Mouse (Mus musculus) olfactory bulb, adult 2 months (tissue): Measurements from ENCODE around the gene Tnpo2. TPM values are rescaled to one million over a fixed set of nuclear protein-coding genes. Genes with fewer than 3 reads are reported as not detected.
"Not testable (repeated sequence)": the region's sequence is repeated elsewhere in the genome, so short reads cannot be mapped to it uniquely, and the experiment has no call there.

Experiments used
- H3K27ac ChIP-seq: fragments of 200-500 bp; 2 replicates; pipeline ENCODE4 v1.5.1; 2012; ENCODE audit warnings: low read depth, low read length; ENCODE audit not compliant: insufficient read depth
- H3K4me1 ChIP-seq: fragments of 200-500 bp; 2 replicates; pipeline ENCODE4 v1.6.1; 2012; ENCODE audit warnings: low read length; ENCODE audit not compliant: control insufficient read depth, insufficient read depth
- H3K4me3 ChIP-seq: fragments of 200-500 bp; 2 replicates; pipeline ENCODE4 v1.5.1; 2012; ENCODE audit warnings: mild to moderate bottlenecking, low read depth, low read length, moderate library complexity; ENCODE audit not compliant: insufficient read depth
- CTCF ChIP-seq: fragments of 200-500 bp; IDR thresholded peaks from 2 replicates; pipeline ENCODE4 v1.5.1; 2012; ENCODE audit warnings: low read depth, mild to moderate bottlenecking, low read length, moderate library complexity; ENCODE audit not compliant: insufficient read depth
- POLR2A ChIP-seq: fragments of 200-500 bp; IDR thresholded peaks from 2 replicates; pipeline ENCODE4 v1.6.1; 2012; ENCODE audit warnings: mild to moderate bottlenecking, low read depth, low read length, moderate library complexity; ENCODE audit not compliant: insufficient read depth
- WGBS: fragments of 180-500 bp; shearing (Covaris S2); methylation state at CpG from one replicate; pipeline ENCODE4 v1.1.7; 2018; 5-methylcytosine and 5-hydroxymethylcytosine counted together
- polyA plus RNA-seq: library from polyadenylated mRNA; stranded (reverse); fragments of >200 nt; gene quantifications from 2 replicates; pipeline ENCODE4 v1.2.4, GENCODE M21; 2012; ENCODE audit warnings: low replicate concordance; ENCODE audit not compliant: missing spikeins, insufficient read depth, insufficient read length

Tnpo2 gene
- polyA plus RNA-seq, 1 experiment, result not detected

DNA sequence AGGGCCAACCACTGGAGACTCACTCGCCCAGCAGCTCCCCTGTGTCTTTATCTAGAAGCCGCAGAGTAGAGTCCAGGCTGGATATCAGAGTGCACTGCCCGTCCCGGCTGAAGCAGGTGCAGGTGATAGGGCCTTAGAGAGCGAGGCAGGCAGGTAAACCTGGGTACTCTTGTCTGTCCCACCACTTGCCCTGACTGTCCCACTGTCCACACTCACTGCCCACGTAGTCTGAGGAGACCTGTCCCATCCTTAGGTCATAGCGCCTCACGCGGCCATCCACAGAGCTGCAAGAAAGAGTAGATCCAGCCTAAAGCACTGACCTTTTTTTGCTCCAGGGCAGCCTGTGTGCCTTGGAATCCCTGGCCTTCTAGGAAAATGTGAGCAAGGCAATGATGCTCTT, 39.3 kb downstream of the Tnpo2 start:
- Histone ChIP-seq H3K4me1 (peaks cover 16% of the 10 kb centered on the region), H3K4me3 (no peak overlapping the region), H3K27ac (no peak overlapping the region)
- 74% methylated on average over 9 of the region's 9 CpGs for WGBS
- 0 out of 2 replicates have a peak, but pooled peaks have one; percentile 5 for TF ChIP-seq CTCF
- TF ChIP-seq POLR2A, result no peak

GRCm38 (mm10) chr8:85076993-85077392, 40.3 kb downstream of the Tnpo2 start:
- TF ChIP-seq POLR2A (no peak), CTCF (peak; percentile 57)
- 0% methylated on average over 2 of the region's 2 CpGs for WGBS

GRCm38 (mm10) chr8:85080214-85080531, 43.5 kb downstream of the Tnpo2 start:
- under 1% methylated on average over 25 of the region's 25 CpGs for WGBS
- Histone ChIP-seq H3K4me1 (peaks cover 22% of the 10 kb centered on the region), H3K4me3 (peak overlapping the region; percentile 70), H3K27ac (0 out of 2 replicates have a peak overlapping the region, but pooled peaks have one; percentile 55)
- TF ChIP-seq CTCF (no peak), POLR2A (no peak)

More at GRCm38 (mm10) chr8:85076993-85077392, 40.3 kb downstream of the Tnpo2 start:
- Histone ChIP-seq H3K4me1 (peaks cover 25% of the 10 kb centered on the region), H3K27ac (no peak overlapping the region), H3K4me3 (no peak overlapping the region)

GRCm38 (mm10) chr8:85080532-85081215, 44.0 kb downstream of the Tnpo2 start, which contains the start of gene Wdr83os:
TSS of gene Wdr83os (plus strand) at chr8:85080740.
- WGBS, result under 1% methylated on average over 30 of the region's 30 CpGs
- H3K4me1 ChIP-seq, result peaks cover 22% of the 10 kb centered on the region

GRCm38 (mm10) chr8:85081216-85081555, 44.5 kb downstream of the Tnpo2 start, which contains the start of gene Wdr83:
TSS of gene Wdr83 (minus strand) at chr8:85081306.
- WGBS, result 1% methylated on average over 9 of the region's 9 CpGs
- no peak for TF ChIP-seq CTCF
- no peak for TF ChIP-seq POLR2A

More at GRCm38 (mm10) chr8:85080532-85081215, 44.0 kb downstream of the Tnpo2 start, which contains the start of gene Wdr83os:
- Histone ChIP-seq H3K27ac (peak within 1 kb of the TSS; percentile 55; the same call in 1 of the 2 replicates), H3K4me3 (peak within 1 kb of the TSS; percentile 70)
- TF ChIP-seq CTCF, result no peak
- TF ChIP-seq POLR2A, result no peak

GRCm38 (mm10) chr8:85082169-85082568, 45.5 kb downstream of the Tnpo2 start:
- not testable (repeated sequence) for H3K4me3 ChIP-seq, H3K27ac ChIP-seq
- H3K4me1 ChIP-seq, result peaks cover 22% of the 10 kb centered on the region
- WGBS, result 91% methylated on average over 4 of the region's 4 CpGs

More at GRCm38 (mm10) chr8:85081216-85081555, 44.5 kb downstream of the Tnpo2 start, which contains the start of gene Wdr83:
- peaks cover 22% of the 10 kb centered on the region for H3K4me1 ChIP-seq
- peak within 1 kb of the TSS; percentile 55; the same call in 1 of the 2 replicates for H3K27ac ChIP-seq
- peak within 1 kb of the TSS; percentile 70 for H3K4me3 ChIP-seq

DNA sequence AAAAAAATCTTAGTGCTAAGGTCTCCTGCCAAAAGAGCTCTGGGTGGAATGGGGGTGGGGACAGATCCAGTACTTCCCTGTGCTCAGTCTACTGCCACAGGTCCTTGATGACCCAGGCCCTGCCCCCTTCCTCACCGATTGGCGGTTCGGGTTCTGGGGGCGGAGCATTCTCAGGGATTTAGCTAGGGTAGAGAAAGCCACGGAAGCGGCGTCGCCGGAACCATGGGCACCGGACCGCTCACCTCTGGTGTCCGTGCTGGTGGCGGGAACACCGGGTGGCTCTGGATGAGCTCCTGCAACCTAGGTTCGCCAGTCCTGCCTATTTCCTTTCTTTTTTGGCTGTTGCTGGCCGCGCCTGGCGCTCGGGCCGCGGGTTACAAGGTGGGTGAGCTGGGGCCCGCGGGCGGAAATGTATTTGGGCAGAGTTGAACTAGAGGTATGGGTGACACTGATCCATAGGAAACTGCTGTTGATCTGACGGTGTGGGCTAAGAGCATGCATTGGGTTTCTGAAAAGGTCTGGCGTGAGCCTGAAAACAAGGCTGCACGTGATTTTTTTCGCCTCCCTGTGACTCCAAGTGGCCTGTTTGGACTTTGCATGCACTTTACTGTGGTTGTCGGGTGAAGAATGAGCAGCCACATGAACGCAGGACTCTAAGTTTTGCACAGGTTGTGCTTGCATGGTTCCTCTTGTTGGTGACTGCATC, 46.5 kb downstream of the Tnpo2 start, which contains the start of gene Man2b1:
TSS of gene Man2b1 (plus strand) at position 163 of the 706 bp plus-strand sequence.
- under 1% methylated on average over 30 of the region's 30 CpGs for WGBS
- H3K27ac ChIP-seq, result no peak within 1 kb of the TSS
- H3K4me1 ChIP-seq, result peaks cover 22% of the 10 kb centered on the region
- peak within 1 kb of the TSS; percentile 72 for H3K4me3 ChIP-seq
- peak; percentile 79 for TF ChIP-seq POLR2A
- TF ChIP-seq CTCF, result peak; percentile 18; the same call in 1 of the 2 replicates

DNA sequence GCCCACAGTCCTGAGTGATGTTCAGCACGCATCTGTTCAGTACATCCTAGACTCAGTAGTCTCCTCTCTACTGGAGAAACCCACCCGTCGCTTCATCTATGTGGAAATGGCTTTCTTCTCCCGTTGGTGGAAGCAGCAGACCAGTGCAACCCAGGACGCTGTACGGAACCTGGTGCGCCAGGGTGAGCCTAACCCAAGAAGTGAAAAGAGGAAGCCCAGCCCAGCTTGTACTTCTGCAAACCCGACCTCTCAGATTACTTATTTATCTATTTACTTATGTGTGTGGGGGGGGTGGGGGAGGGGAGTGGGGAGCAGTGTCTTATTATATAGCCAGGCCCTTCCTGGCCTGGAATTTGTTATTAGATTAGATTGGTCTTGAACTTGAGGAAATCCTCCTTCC, 47.9 kb downstream of the Tnpo2 start:
- H3K27ac ChIP-seq, result no peak overlapping the region
- no peak overlapping the region for H3K4me3 ChIP-seq
- WGBS, result 90% methylated on average over 8 of the region's 8 CpGs
- H3K4me1 ChIP-seq, result peaks cover 19% of the 10 kb centered on the region
- TF ChIP-seq POLR2A (no peak), CTCF (no peak)

- H3K4me1 ChIP-seq, result peaks cover 13% of the 10 kb centered on the region
- no peak overlapping the region for H3K4me3 ChIP-seq
- WGBS, result 87% methylated on average over 3 of the region's 3 CpGs
- TF ChIP-seq CTCF (no peak), POLR2A (no peak)
- H3K27ac ChIP-seq, result no peak overlapping the region
Observed at GRCm38 (mm10) chr8:85086238-85086637, 49.5 kb downstream of the Tnpo2 start.
